12 mouse cellular contexts compared by ENCODE assay signal in the genomic region with DNA sequence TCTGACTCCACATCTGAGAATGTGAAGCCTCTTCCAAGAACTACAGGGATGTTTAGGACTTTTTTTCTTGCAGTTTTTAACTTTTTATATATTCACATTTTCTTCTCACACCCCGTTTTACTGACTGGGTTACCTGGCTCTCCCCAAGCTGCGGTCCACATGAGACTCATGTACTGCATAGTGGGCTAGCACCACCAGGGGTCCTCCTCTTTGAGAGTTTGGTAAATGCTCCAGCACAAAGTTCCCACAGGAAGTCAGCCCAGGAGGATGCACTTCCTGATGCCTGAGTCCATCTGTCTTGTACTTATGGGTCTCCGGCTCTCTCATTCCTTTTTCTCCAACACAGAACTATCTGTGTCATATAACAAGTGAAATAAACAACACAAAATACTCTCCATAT. TPM values are rescaled to one million over a fixed set of nuclear protein-coding genes. Genes with fewer than 3 reads are reported as not detected.
DNase-seq lines count a peak whose midpoint lies in the region; ATAC-seq and TF ChIP-seq lines count a peak whose summit lies in the region.
"Had no signal": no experiment of that assay in that cellular context is flagged by ENCODE, and none has a peak within 500 bp of the region (broad histone marks: within the 10 kb centered on the region; RNA-seq: fewer than 3 reads in every experiment).

No protein-coding gene starts in this region.

- ATAC-seq in intestine, postnatal 0 days, result no peak
- ATAC-seq in intestine, embryonic 16.5 days, result no peak
- ATAC-seq: midbrain, embryonic 16.5 days had no signal

- H3K4me2 ChIP-seq in intestine, postnatal 0 days (replicated peaks; ENCODE audit: low read depth), result no peak overlapping the region
- no peak overlapping the region for H3K4me2 ChIP-seq in intestine, embryonic 16.5 days (ENCODE audit: low read depth, low read length)
- H3K4me2 ChIP-seq: hindbrain, embryonic 15.5 days; liver, embryonic 15.5 days had no signal

- DNase-seq in cerebellum, adult 2 months, result no peak
- DNase-seq in cerebellum, postnatal 36 days, result no peak
- peak; percentile 44 for DNase-seq in 3T3-L1 (ENCODE audit: low read depth, low spot score)
- peak; percentile 55 for DNase-seq in kidney, postnatal 14 days
- DNase-seq in frontal cortex, postnatal 25 days (ENCODE audit: low spot score in 2 of 2), result no peak
- DNase-seq in right cerebral cortex, postnatal 36 days (ENCODE audit: low spot score in 2 of 2), result no peak
- DNase-seq: gastrocnemius, postnatal 36 days had no signal

- 57% methylated on average over 3 of the region's 3 CpGs for WGBS in cerebellum, adult 2 months
- WGBS in intestine, postnatal 0 days, result 70% methylated on average over 3 of the region's 3 CpGs
- 71% methylated on average over 3 of the region's 3 CpGs for WGBS in intestine, embryonic 16.5 days

- TF ChIP-seq POLR2A in cerebellum, adult 2 months (IDR thresholded peaks at IDR 0.05; ENCODE audit: borderline replicate concordance, insufficient read depth, low read length), result no peak

- H3K27ac ChIP-seq in cerebellum, adult 2 months (ENCODE audit: insufficient read depth, low read length), result no peak overlapping the region
- no peak overlapping the region for H3K27ac ChIP-seq in intestine, postnatal 0 days (ENCODE audit: low read depth, low read length)
- H3K27ac ChIP-seq in intestine, embryonic 16.5 days (ENCODE audit: low read length), result no peak overlapping the region
- H3K27ac ChIP-seq: hindbrain, embryonic 15.5 days; liver, embryonic 15.5 days had no signal

- H3K27me3 ChIP-seq in cerebellum, adult 2 months (ENCODE audit: control insufficient read depth, insufficient read depth, low read length), result no peaks in the 10 kb centered on the region
- no peaks in the 10 kb centered on the region for H3K27me3 ChIP-seq in intestine, postnatal 0 days (replicated peaks; ENCODE audit: control insufficient read depth, insufficient read depth, low read length)
- no peaks in the 10 kb centered on the region for H3K27me3 ChIP-seq in intestine, embryonic 16.5 days (replicated peaks; ENCODE audit: control insufficient read depth, insufficient read depth, low read length)
- H3K27me3 ChIP-seq: hindbrain, embryonic 15.5 days; liver, embryonic 15.5 days had no signal

- no peak overlapping the region for H3K9ac ChIP-seq in intestine, postnatal 0 days (ENCODE audit: low read depth, low read length)
- no peak overlapping the region for H3K9ac ChIP-seq in intestine, embryonic 16.5 days (ENCODE audit: low read depth, low read length)
- H3K9ac ChIP-seq: hindbrain, embryonic 15.5 days; liver, embryonic 15.5 days had no signal

- TF ChIP-seq CTCF in cerebellum, adult 2 months (IDR thresholded peaks at IDR 0.05; ENCODE audit: borderline replicate concordance, insufficient read depth, low read depth, low read length), result peak; percentile 7; the same call in 1 of the 2 replicates
- peak; percentile 51 for TF ChIP-seq CTCF in intestine, postnatal 0 days (IDR thresholded peaks at IDR 0.05; ENCODE audit: low read depth)

- peaks cover 5% of the 10 kb centered on the region for H3K4me1 ChIP-seq in cerebellum, adult 2 months (ENCODE audit: control insufficient read depth, insufficient read depth, low read length)
- H3K4me1 ChIP-seq in intestine, postnatal 0 days (replicated peaks; ENCODE audit: control insufficient read depth, insufficient read depth, low read length), result no peaks in the 10 kb centered on the region
- no peaks in the 10 kb centered on the region for H3K4me1 ChIP-seq in intestine, embryonic 16.5 days (ENCODE audit: control insufficient read depth, insufficient read depth, low read length)
- H3K4me1 ChIP-seq: hindbrain, embryonic 15.5 days; liver, embryonic 15.5 days had no signal

- H3K36me3 ChIP-seq in intestine, postnatal 0 days (ENCODE audit: control insufficient read depth, insufficient read depth), result peaks cover 50% of the 10 kb centered on the region
- peaks cover 3% of the 10 kb centered on the region; the same call in 1 of the 2 replicates for H3K36me3 ChIP-seq in intestine, embryonic 16.5 days (ENCODE audit: control insufficient read depth, insufficient read depth, low read length)

- H3K4me3 ChIP-seq in cerebellum, adult 2 months (replicated peaks; ENCODE audit: insufficient read depth, low read depth, low read length), result no peak overlapping the region
- no peak overlapping the region for H3K4me3 ChIP-seq in intestine, postnatal 0 days (ENCODE audit: low read depth, low read length)
- no peak overlapping the region for H3K4me3 ChIP-seq in intestine, embryonic 16.5 days (ENCODE audit: low read length)
- H3K4me3 ChIP-seq: hindbrain, embryonic 15.5 days; liver, embryonic 15.5 days had no signal

- no peaks in the 10 kb centered on the region for H3K9me3 ChIP-seq in intestine, postnatal 0 days (ENCODE audit: control insufficient read depth)
- H3K9me3 ChIP-seq in intestine, embryonic 16.5 days (ENCODE audit: control insufficient read depth, low read length), result no peaks in the 10 kb centered on the region
- H3K9me3 ChIP-seq: hindbrain, embryonic 15.5 days; liver, embryonic 15.5 days had no signal

RNA-seq across cellular contexts. Expression of a gene that starts 35.1 kb away (rescaled TPM):
- 35.7 and 39.7 TPM in 2 replicates for polyA plus RNA-seq in cerebellum, adult 2 months (2012; rRNA removed)
- 3.5 and 4.9 TPM in 2 replicates for polyA plus RNA-seq in intestine, postnatal 0 days (2015; fragmentation: Nextera tagmentation; extraction: Ambion mirVana)
- 3.3 and 4.2 TPM in 2 replicates for polyA plus RNA-seq in intestine, embryonic 16.5 days (2015; fragmentation: Nextera tagmentation; extraction: Ambion mirVana)

Comparison
In these comparisons a context has a peak if more than half of its experiments do, and no peak if none do; other contexts are left out.
1. DNase-seq: peak in 3T3-L1 (single experiment) and kidney, postnatal 14 days (single experiment); none in cerebellum, adult 2 months (0 of 2), cerebellum, postnatal 36 days (0 of 2), frontal cortex, postnatal 25 days (0 of 2) and right cerebral cortex, postnatal 36 days (0 of 2).